Mouse (Mus musculus): ENCODE data around the gene Col4a1.
A peak's percentile ranks its signal among the peaks of the same experiment; 100 is the strongest.

The Col4a1 gene

DNA sequence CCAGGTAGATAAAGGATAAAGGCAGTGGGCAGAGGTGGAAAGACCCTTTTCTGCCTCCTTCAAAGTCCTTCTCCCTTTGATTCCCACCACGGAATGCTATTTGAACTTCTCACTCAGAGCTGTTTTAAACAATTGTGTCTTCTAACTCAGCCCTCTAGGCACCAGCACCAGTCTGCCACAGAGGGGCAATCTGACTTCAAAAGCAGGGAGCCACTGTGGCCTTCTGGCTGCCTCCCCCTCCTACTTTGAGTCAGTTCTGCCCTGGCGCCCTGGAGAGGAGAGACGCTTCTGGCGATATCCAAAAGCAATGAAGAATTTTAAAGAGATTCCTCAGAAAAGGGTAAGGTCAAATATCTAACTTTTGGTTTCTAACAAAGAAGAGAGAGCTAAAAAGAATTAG, 82.3 kb downstream of the Col4a1 start:
- DNase-seq (ENCODE audit: low spot score): no peak

GRCm38 (mm10) chr8:11227421-11227820, 85.2 kb downstream of the Col4a1 start:
- no peak for DNase-seq (ENCODE audit: low spot score)

- no peak for DNase-seq (ENCODE audit: low spot score)
Observed at GRCm38 (mm10) chr8:11225577-11226434, 86.8 kb downstream of the Col4a1 start.

DNA sequence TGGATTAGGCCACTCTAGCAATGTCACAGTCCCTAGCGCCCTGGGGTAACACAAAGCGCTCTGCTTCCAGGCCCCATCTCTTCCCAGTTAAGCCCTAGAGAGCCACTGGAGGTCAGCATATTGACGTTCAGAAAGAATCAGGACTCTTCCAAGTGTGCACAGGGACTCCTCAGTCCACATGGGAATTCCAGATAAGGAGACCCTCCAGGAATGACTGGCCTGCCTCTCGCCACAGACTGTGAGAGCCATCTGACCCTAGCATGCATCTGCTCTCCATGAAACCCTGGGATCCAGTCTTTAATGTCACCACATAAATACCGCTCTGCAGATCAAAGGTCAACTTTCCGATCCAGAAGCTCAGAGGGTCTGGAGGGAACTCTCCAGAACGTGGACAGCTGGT, 88.4 kb downstream of the Col4a1 start:
- no peak for DNase-seq (ENCODE audit: low spot score)

DNA sequence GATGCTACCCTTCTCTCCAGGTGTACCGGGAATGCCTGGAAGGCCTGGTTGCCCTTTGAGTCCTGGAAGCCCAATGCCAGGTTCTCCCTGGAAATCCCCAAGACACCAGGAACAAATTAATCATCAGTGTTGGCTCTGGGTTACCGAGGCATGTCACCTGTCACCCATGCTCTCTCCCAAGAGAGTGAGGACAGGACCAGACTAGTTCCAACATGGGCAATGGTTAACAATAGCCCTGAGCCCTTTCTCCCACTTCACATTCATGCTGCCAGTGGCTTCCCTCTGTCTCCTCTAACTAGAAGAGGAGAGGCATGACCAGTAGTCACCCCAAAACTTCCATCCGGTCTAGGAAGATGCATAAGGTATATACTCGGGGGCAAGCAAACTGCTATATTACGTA, 91.3 kb downstream of the Col4a1 start:
- no peak for DNase-seq (ENCODE audit: low spot score)

DNA sequence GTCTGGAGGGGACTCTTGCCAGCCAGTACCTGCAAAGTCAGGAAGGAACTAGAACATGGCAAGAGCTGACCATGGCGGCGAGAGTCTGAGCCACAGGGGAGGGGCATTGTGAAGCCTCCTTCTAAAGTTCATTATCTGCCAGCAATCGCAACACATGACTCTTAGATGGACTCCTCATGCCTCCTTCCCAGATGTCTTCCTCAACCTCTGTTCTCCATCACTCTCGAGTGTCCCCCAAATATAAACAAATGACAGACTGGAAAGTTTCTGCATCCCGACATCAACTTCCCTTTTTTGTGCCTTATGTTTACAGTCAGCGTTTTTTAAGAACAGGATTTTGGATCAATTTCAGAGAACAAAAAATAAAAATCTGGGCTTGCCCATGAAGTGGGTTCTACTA, 93.3 kb downstream of the Col4a1 start:
- no peak for DNase-seq (ENCODE audit: low spot score)

DNA sequence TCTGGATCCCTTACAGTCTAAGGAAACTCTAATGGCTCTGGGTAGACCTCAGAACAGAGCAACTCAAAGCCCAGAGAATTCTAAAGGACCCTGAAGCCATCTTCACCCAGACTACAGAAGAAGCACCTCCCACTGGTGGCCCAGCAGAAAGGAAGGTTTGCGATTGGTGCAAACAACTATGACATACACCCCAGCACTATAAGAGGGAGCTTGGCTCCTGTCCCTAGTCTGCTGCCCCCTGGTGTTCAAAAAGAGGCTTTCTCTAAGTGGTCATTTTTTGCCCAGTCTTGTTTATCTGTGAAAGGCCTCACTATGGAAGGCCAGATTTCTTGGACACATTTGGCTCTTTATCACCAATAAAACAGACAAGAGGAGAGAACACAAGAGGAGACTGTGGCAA, 97.4 kb downstream of the Col4a1 start:
- peak; percentile 12 for DNase-seq (ENCODE audit: low spot score)

GRCm38 (mm10) chr8:11206509-11206908, 106.1 kb downstream of the Col4a1 start:
- DNase-seq (ENCODE audit: low spot score): no peak

GRCm38 (mm10) chr8:11205532-11205931, 107.1 kb downstream of the Col4a1 start:
- DNase-seq (ENCODE audit: low spot score): no peak

- no peak for DNase-seq (ENCODE audit: low spot score)
Observed at GRCm38 (mm10) chr8:11203260-11204110, 109.1 kb downstream of the Col4a1 start.

DNA sequence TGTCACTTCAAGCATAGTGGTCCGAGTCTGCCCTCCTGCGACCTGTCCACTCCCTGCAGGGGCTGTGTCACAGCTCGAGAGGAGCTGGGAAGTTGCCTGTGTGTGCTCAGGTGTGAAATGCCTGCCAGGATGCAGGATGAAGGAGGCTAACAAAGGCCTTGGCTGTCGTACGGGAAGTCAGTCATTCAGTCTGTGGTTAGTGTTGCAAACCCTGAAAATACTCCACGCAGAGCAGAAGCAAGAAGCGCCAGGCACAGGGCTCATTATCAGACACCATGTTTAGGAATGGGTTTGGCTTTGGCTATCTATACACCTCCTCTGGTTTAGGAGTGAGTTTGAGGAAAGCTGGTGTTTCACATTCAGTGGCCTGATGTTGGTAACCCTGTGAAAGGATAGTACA, 114.0 kb downstream of the Col4a1 start:
- no peak for DNase-seq (ENCODE audit: low spot score)

GRCm38 (mm10) chr8:11197988-11198387, 114.6 kb downstream of the Col4a1 start:
- DNase-seq (ENCODE audit: low spot score): no peak

- DNase-seq (ENCODE audit: low spot score): no peak
Observed at GRCm38 (mm10) chr8:11197261-11197660, 115.4 kb downstream of the Col4a1 start.

DNA sequence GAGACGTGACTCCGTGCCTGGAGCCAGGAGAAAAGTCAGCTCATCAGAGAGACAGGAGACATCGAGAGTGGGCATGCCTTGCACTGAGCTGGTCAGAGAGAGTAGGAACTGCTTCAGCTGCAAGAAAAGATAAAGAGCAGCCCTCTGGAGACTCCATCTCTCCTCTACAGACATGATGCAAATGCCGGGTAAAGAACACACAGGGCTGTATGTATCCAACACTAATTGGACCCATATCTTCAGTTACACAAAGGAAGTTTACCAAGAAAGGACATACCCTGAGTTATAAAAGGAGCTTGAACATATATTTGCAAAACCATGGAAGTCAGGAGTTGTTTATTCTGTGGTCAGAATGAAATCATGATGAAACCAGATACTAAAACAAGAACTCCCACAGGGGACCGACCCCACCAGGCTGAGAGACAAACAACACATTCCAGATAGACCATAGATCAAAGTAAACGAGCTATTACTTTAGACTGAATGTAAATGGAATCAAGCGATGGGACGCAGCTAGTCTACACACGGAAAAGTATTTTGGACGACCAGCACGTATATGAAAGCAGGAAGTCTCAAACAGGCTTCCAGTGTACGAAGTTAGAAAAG, 119.8 kb downstream of the Col4a1 start:
- no peak for DNase-seq (ENCODE audit: low spot score)

DNA sequence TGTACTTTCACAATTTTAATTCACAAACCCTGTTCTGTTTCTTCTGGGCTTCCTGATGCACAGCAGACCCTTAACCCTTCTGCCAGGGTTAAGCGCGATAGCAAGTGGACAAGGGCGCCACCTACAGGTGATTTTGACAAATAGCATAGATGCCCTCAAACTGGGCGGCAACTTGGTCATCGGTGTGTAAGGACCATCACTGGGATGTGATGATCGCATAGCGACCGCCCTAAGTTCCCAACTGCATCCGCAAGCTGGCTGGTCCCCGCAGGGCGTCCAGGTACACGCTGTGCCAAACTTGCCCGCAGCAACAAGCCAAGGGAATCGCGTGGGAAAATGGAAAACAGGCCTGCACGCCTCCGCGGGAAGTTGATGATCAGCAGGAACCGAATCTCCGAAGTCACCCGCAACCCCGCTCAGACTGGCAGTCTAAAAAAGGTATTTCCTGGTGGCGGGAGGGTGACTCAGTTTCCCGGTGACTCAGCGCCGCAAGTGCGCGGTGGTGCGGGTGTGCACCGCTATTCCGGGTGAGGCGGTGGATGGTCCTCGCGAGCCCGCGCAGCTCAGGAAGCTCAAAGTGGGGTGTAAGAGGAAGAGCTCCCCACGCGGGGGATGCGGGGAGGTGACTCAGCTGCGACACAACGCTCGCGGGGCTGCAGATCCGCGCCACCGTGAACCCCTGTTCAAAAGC, 124.9 kb downstream of the Col4a1 start:
- DNase-seq (ENCODE audit: low spot score): peak; percentile 49

- DNase-seq (ENCODE audit: low spot score): no peak
Observed at GRCm38 (mm10) chr8:11186456-11186855, 126.2 kb downstream of the Col4a1 start.

DNA sequence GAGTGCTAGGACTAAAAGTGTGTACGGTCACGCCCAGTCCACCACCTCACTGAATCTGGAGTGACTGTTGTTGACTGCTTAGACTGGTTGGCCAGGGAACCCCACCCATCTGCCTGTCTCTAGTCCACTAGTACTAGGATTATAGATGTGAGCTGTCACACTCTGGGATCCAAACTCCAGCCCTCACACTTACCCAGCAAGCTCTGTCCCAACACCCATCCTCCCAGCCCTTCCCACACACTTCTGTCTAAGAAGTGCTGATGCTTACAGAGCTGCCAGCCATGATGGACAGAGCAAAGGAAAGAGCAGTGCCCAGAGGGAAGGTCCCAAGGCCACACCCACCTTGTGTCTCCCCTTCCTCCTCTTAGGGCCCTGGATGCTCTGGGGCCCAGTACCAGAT, 127.0 kb downstream of the Col4a1 start:
- no peak for DNase-seq (ENCODE audit: low spot score)

- no peak for DNase-seq (ENCODE audit: low spot score)
Observed at GRCm38 (mm10) chr8:11183611-11184031, 129.0 kb downstream of the Col4a1 start.

GRCm38 (mm10) chr8:11182606-11183005, 130.0 kb downstream of the Col4a1 start:
- DNase-seq (ENCODE audit: low spot score): no peak

GRCm38 (mm10) chr8:11182148-11182484, 130.5 kb downstream of the Col4a1 start:
- DNase-seq (ENCODE audit: low spot score): no peak

GRCm38 (mm10) chr8:11181420-11182147, 131.0 kb downstream of the Col4a1 start:
- no peak for DNase-seq (ENCODE audit: low spot score)

DNA sequence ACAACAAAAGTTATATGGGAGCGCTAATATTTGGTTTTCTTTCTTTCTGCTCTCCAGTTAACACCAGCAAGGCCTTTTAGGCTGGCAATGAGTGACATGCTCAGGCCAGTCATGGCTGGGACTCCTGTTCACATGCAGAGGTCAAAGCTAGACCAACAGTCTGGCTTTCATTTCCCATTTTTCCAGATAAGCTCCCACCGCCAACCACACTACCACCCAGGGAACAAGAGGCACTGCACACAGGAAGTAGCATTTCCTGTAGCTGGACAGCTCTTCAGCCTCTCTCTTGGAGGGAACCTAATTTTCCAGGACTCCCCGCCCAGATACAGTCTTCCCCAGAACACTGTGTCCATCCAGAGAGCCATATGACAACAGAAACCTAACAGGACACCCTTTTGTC, 132.8 kb downstream of the Col4a1 start:
- DNase-seq (ENCODE audit: low spot score): no peak

Data from ovary, postnatal 10 days (tissue).